Mouse (Mus musculus): ENCODE results near the gene Iqcf5.

Gene Iqcf5

DNA sequence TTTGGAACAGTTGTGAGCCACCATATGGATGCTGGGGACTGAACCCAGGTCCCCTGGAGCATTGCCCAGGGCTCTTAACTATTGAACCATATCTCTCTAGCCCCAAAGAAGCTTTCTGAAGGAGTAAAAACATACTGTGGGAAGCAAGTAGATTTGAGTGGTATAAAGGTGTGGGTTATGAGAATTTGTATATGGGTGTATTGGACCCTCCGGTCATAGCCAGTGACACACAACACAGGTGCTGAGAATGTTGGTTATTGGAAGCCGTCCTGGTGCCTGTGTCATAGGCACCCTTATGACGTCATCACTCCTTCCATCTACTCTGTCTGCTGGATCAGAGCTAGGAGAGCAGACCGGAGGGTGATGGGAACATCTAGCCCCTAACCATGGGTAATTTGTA lies at the start of gene Iqcf5:
TSS of gene Iqcf5 (plus strand) at position 301 of the 400 bp plus-strand sequence.
- no peak for ATAC-seq (ENCODE audit: insufficient number of reproducible peaks, low FRiP score, low TSS enrichment)

DNA sequence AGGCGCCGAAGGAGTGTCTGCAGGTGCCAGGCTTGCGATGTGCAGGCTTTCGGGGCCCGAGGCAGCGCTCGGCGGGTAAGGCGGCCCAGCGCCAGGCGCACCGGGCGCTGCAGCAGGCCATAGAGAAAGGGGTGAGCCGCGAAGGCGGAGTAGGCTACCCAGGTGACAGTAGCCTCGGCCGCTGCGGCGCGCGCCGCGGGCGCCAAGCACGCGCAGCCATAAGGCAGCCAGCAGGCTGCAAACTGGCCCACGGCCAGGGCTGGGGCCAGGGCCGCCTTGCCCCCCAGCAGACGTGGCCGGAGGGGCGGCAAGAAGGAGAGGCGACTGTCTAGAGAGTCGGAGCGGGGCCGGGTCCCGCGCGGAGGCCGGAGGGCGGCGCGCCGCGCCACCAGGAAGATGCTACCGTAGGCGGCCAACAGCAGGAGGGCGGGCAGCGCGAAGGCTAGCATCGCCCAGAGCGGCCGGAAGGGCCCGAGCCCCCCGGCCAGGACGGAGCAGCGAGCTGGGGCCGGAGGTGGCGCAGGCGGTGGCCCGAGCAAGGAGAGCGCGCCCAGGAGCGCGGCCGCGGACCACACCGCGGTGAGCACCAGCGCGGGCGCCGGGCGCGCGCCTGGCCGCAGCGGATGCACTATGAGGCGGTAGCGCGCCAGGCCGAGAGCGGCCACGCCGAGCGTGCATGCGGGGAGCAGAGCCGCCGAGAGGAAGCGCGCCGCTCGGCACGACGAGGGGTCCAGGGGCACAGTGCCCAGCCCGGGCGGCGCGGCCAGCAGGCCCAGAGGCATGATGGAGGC lies 49.4 kb upstream of the Iqcf5 start:
- ATAC-seq (ENCODE audit: insufficient number of reproducible peaks, low FRiP score, low TSS enrichment), result peak; percentile 63

DNA sequence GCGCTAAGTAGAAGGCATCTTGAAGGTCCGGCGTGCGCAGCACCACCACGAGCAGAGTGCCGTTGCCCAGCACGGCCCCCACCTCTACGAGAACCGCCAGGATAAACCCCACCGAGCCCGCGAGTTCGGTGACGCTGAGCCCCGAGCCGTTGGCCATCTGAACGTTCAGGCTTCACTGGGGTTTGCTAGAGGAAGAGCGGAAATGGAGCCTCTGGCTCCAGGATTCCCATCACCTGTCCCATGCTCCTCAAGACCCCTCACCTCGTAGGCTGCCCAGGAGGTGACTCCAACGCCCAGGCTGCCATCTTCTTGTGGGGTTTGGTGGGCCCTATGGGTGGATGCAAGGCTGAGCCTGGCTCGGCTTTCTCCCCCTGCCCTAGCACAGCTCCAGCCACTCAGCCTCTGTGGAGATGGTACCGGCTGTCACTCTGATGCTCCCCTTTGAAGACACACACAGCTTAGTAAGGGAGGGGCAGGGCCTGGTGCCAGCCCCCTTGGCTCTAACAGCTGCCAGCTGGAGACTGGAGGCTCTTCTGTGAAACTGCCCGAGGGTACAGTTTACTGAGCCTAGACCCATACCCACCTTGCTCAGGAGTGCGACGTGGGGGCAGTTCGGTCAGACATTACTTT lies 48.7 kb upstream of the Iqcf5 start, which contains the start of gene Gpr62:
TSS of gene Gpr62 (minus strand) at position 368 of the 630 bp plus-strand sequence.
- no peak for ATAC-seq (ENCODE audit: insufficient number of reproducible peaks, low FRiP score, low TSS enrichment)

DNA sequence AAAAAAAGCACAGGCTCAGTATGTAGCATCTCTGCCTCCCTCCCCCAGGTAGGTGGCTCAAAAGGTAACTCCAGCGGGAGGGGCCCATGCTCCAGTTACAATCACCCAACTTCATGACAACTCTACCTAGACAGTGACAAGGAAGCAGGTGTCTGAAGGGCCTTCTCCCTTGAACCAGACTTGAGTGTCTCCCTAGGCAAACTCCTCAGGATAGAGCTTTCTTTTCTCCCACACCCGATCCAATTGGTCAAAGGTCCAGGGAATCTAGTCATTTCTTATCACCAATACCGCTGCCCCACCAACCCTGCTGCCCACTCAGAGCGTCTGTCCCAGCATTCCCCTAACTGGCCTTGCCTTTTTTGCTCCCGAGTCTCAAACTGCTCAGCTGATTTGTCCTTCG lies 47.7 kb upstream of the Iqcf5 start:
- no peak for ATAC-seq (ENCODE audit: insufficient number of reproducible peaks, low FRiP score, low TSS enrichment)

DNA sequence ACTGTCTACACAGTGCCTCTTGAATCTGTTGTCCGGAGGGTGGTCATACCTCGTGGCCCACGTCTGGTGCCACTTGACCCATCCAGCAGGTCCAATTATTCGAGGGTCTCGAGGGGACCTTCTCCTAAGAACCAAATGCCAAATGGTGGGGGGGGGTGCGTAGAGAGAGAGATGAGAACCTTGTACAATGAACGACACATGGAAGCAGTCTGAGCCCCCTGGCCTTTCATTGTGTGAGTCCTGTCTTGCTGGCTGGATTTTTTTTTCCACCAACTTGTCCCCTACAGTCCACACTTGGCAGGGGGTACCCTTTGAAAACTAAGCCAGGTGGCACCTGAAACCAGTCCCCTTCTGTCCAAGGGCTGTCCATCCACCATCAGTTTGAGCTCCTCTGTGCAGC lies 46.6 kb upstream of the Iqcf5 start:
- ATAC-seq (ENCODE audit: insufficient number of reproducible peaks, low FRiP score, low TSS enrichment), result no peak

DNA sequence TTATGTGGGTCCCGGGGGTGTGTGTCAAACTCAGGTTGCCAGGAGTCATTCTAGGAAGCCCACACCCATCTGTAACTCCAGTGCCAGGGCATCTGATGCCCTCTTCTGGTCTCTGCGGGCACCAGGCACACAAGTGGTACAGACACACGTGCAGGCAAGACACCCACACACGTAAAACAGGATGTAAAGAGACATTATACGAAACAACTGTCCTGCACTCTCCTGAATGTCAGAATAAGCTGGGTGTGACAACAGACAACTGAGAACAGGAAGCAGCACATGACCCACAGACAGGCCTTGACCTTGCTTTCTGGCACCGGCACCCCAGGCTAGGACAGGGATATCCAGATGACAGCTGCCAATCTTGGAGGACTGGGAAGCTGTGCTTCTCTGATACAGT lies 45.1 kb upstream of the Iqcf5 start:
- ATAC-seq (ENCODE audit: insufficient number of reproducible peaks, low FRiP score, low TSS enrichment), result no peak

DNA sequence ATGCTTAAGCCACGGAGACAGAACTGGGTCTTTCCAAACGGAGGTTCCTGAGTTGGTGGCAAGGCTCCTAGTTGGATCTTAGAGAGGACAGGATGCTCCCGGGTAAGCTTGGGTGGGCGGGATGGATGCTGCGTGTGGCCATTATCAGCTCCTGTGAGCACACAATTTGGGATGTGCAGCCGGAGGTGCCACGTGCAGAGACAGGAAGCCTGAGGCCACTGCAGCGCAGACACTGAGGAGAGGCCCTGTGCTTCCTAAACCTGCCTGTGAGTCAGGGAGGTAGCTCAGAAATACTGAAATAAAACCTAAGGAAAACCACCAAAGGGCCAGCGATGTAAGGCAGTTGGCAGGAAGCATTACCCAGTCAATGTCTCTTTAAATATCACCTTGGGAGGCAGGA lies 44.6 kb upstream of the Iqcf5 start:
- no peak for ATAC-seq (ENCODE audit: insufficient number of reproducible peaks, low FRiP score, low TSS enrichment)

DNA sequence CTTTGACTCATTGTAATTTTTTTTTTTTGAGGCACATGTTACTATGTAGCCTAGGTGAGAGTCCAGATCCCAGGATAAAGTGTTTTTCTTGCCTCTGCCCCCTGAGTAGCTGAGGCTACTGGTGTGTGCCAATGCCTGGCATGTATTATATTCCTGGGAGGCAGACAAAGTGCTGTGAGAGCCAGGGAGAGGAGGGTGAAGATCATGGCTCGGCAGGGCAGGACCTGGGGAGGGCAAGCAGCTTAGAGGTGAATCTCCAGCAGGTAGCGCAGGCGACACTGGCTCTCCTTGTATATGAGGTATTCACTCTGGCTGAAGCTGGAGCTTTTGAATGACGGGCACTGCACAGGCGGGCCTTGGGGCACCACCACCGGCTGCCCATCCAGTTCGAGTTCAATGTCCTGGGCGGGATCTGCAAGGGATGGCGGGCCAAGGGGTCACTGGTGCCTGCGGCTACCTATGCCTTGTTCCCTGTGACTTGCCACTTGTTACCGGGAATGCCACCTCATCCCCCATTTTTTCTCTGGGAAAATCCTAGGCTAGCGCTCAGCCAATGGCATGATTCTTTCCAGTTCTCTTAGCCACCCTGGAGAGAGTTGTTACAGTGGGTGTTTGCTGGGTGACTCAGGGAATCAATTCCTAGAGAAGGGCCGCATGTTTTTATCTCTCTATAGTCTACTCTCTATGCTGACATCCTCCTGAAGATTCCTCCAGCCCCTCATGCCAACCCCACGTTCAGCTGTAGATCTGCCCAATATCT lies 43.2 kb upstream of the Iqcf5 start:
- no peak for ATAC-seq (ENCODE audit: insufficient number of reproducible peaks, low FRiP score, low TSS enrichment)

DNA sequence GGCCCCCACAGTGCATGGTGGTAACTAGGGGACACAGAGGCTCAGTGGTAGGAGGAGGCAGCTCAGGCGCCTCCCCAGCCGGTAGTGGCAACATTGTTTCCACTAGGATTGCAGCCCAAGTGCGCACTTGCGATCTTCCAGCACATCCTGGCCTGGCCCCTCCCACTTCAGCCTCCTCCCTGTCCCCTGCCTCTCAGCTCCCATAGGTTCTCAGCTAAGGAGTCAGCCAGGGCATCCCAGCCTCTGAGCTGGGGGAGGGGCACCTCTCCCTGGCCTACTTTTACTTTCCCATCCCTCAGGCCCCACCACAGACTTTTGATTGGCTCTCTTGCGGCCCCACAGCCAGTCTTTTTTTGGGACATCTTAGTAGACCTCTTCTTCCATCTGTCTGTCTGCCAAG lies 42.5 kb upstream of the Iqcf5 start:
- no peak for ATAC-seq (ENCODE audit: insufficient number of reproducible peaks, low FRiP score, low TSS enrichment)

DNA sequence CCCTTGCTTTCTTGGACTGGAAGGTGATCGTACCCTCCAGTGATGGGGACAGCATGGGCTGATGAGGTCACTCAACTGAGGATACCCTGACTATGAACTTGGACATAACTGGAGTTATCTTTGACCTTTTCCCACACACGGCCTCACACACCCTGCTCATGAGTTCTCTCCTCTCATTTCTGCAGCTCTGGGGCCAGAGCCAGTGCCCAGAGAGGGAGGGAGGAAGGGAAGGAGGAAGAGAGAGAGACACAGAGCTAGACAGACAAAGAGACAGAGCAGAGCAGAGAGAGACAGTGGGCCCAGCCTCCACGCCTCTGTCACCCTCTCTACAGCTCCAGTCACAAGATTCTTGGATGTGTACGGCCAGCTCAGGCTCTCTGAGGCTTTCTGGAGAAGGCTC lies 42.1 kb upstream of the Iqcf5 start:
- ATAC-seq (ENCODE audit: insufficient number of reproducible peaks, low FRiP score, low TSS enrichment), result no peak

DNA sequence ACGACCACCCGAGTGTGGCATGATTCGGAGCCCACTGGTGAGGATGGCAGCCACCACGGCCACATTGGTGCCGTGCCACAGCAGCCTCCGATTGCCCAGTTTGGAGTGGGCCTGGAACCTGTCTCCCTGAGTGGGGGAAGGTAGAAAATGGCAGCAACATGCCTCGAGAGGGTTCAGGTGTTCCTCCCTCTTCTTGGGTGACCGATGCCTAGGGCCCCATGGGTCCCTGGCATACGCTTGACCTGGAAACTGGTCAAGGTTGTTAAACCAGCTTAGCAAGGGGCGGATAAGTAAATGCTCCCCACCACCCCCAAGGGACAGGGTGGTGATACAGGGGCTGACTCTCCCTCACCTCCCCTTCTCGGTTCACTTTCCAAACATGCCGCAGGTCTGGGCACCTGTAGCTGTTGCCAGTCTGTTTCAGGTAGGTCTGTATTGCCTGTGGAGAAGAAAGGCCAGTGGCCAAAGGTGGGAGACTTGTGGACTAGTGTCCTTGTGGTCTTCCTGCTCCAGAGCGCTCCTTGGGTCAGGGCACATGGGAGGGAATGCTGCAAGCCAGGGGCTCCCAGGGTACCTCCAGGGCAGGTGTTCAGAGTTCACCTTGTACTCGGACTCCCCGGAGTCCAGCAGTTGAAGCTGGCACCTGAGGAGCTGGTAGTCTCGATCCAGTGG lies 41.2 kb upstream of the Iqcf5 start:
- ATAC-seq (ENCODE audit: insufficient number of reproducible peaks, low FRiP score, low TSS enrichment), result no peak

DNA sequence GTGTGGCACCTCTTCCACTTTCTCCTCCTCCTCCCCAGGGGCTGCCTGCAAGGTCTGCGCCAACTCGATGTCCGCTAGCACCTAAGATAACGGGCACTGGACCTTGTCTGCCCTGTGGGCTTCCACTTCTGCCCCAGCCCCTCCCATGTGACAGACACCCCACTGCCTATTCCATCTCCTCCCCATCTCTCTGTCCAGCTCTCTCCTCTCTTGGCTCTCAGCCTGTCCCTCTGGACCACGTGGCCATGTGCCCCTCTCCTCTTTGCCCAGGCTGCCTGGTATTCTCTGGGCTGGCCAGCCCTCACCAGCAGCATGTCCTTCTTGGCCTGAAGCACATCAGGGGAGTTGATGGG lies 40.6 kb upstream of the Iqcf5 start:
- ATAC-seq (ENCODE audit: insufficient number of reproducible peaks, low FRiP score, low TSS enrichment), result no peak

DNA sequence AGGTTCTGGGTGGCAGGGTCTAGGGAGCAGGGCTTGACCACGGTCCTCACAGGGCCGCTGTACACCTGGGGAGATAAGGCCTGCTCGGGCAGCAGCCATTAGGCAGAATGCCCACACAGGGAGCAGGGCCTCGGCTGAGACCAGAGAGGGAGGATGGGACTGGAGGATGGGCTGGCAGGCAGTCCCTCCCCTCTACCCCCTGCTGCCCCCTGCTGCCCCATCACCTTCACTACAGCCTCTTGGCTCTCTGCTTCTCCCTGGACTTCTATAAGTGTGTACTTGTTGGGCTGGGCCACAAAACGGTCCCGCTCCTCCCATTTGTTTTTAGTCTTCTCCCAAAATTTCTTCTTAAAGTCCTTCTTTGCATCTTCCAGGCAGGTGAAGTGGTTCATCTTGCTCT lies 39.9 kb upstream of the Iqcf5 start:
- ATAC-seq (ENCODE audit: insufficient number of reproducible peaks, low FRiP score, low TSS enrichment), result no peak

DNA sequence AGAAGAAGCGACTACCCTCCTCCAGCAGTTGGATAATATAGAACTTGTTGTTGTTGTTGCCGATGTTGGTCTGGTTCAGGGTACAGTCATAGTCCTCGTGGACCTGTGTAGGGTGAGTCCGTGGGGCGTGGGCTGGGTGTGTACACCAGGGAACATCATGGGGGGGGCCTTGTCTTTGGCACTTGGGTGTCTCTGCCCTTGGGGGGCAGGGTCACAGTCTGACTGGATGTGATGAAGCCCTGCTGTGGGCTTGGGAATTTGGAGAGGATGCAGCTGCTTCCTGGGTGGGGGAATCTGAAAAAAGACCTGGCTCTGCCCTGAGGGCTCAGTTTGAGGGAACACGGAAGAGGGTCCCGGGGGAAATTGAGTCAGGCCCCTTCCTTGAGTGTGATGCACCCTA lies 39.3 kb upstream of the Iqcf5 start:
- no peak for ATAC-seq (ENCODE audit: insufficient number of reproducible peaks, low FRiP score, low TSS enrichment)

DNA sequence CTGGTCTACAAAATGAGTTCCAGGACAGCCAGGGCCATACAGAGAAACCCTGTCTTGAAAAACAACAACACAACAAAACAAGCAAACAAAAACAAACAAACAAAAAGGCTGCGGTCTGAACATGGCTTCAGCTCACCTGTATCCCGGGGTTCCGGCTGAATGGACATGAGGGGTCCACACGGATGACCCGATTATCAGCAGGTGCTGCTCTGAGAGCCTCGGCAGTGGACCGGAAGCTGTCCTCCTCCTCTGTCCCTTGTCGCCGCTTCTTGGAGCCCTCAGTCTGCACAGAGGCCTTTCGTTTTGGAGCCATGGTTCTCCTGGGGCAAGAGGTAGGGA lies 38.7 kb upstream of the Iqcf5 start, which contains the start of gene Rrp9:
TSS of gene Rrp9 (plus strand) at position 301 of the 339 bp plus-strand sequence.
- no peak for ATAC-seq (ENCODE audit: insufficient number of reproducible peaks, low FRiP score, low TSS enrichment)

DNA sequence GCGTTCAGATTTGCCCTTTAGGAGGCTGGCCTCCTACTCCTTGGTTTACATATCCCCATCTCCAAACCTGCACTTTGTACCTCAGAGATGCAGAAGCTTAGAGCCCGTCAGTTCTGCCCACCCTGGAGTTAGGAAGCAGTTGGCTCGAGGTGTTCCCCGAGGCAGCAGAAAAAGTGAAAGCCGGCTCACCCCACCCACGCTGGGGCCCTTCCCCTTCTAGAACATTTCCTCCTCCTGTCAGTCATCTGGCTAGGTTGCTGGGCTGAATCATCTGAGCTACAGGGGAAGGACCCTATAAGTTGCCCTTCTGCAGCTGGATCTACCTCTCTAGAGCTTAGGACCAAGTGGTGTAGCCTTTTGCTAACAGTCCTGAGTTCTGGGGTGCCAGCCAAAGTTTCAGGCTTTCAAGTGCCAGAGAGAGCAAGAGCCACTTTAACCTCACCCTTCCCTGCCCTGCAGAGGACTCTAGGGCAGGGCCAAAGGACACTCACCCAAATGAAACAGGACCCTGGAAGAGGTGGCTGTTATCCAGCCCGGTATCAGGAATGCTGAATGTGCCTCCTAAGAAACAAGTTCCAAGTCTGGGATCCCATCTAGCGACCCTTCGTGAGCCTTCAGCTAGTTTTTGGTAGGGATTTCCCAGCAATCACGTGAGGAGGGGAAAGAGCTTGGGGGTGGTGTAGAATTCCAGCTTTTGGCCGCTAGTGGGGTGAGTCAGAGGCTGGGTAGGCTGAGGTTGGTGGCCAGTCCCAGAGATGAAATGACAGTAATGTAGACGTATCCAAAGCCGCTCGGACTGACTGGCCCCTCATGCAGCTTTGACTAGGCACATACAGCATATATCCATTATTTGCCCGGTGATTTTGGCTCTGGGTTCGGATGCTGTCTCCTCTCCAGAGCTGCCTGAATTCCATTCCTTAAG lies 38.1 kb upstream of the Iqcf5 start:
- no peak for ATAC-seq (ENCODE audit: insufficient number of reproducible peaks, low FRiP score, low TSS enrichment)

DNA sequence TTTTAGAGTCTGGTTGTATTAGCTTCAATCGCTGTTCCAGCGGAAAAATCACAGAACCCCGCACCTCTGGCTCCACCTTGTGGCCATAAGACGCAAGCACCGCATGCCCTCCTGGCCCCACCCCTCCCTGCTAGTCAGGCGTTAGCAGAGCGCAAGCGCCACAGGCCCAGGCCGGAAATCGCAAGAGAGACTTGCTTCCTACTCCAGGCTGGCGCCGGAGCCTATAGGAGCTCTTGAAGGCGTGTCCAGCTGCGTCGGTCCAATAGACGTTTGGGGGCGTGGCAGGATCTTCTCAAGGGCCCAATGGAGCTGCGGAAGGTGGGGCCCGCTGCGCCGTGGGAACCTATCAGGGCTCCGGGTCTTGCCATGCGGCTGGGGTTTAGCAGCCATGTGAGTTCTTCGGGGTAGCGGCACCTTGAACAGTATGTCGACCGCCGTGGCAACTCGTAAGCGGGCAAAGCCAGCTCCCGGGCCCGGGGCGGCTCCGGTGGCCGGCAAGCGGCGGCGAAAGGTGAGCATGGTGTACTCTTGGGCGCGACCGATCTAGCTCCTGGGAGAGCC lies 37.4 kb upstream of the Iqcf5 start, which contains the start of gene Parp3:
TSS of gene Parp3 (minus strand) at position 26 of the 561 bp plus-strand sequence.
- peak; percentile 93 for ATAC-seq (ENCODE audit: insufficient number of reproducible peaks, low FRiP score, low TSS enrichment)

DNA sequence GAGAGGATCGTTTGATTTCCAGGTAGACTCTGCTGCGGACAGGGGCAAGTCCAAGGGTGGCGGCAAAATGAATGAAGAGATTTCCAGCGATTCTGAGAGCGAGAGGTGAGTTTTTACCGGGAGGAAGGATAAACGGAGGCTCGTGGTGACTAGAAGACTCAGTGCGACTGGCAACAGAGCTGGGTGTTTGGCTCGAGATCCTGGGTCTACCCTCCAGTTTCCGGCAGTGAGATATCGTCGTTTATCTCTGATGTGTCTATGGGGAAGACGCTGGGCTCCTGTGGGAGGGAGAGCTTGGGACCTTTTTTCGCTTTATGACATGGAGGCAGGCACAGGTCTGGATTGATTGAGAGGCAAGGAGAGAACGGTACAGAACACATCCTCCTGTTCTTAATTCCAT lies 36.7 kb upstream of the Iqcf5 start:
- ATAC-seq (ENCODE audit: insufficient number of reproducible peaks, low FRiP score, low TSS enrichment), result no peak

DNA sequence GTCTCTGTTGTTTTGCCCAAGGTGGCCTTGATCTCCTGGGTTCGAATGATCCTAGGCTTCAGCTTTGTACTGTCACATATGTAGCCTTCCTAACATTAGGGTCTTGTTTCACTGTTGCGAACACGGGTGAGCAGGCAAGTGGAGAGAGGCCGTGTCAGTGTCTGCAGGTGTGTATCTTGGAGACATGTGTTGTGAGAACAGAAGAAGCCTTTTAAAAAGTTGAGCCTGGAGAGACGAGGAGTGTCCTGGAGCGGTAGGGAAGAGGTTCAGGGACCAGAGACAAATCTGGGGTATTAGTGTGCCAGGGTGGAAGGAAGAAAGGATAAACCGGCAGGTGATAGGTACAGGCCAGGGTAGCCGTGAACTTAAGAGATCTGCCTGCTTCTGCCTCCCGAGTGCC lies 36.3 kb upstream of the Iqcf5 start:
- no peak for ATAC-seq (ENCODE audit: insufficient number of reproducible peaks, low FRiP score, low TSS enrichment)

All from cerebellum, adult (tissue).